Mouse (Mus musculus): Measurements from ENCODE around the gene Adgrl2. TPM values are rescaled to one million over a fixed set of nuclear protein-coding genes. Genes with fewer than 3 reads are reported as not detected.

Gene Adgrl2
- total and polyA plus RNA-seq, 3 experiments, result 29.5 to 55.2 (median 52.3) TPM

- Histone ChIP-seq H3K27me3 (ENCODE audit: control insufficient read depth, insufficient read depth, low read length) (no peaks in the 10 kb centered on the region), H3K79me2 (replicated peaks; ENCODE audit: control insufficient read depth, insufficient read depth, low read length) (no peaks in the 10 kb centered on the region; the same call in 1 of the 2 replicates), H3K36me3 (ENCODE audit: control insufficient read depth, insufficient read depth, low read length) (peaks cover 16% of the 10 kb centered on the region), H3K27ac (peak overlapping the region; percentile 58), H3K4me1 (ENCODE audit: control insufficient read depth, insufficient read depth, low read length) (peaks cover 9% of the 10 kb centered on the region), H3K4me3 (peak overlapping the region; percentile 96), H3K9ac (ENCODE audit: low read depth, low read length) (peak overlapping the region; percentile 84)
- 41% methylated on average over 17 of the region's 17 CpGs for WGBS
- no peak for DNase-seq
- TF ChIP-seq POLR2A (IDR thresholded peaks at IDR 0.05; ENCODE audit: insufficient read depth, low read depth, low read length), result no peak
- TF ChIP-seq CTCF (IDR thresholded peaks at IDR 0.05), result no peak
- no peak for TF ChIP-seq EP300 (IDR thresholded peaks at IDR 0.05; ENCODE audit: insufficient read depth, low read depth, low read length)
- intact Hi-C loops (cut with DNase I), result loop anchor here (2.0 to 5.0 kb wide), 4 partner anchors 80 to 309 kb away; no protein-coding TSS in a partner anchor
These were observed 4.0 kb downstream of the Adgrl2 start for GRCm38 (mm10) chr3:148986296-148986893.

- Histone ChIP-seq H3K9ac (ENCODE audit: low read depth, low read length) (0 out of 2 replicates have a peak overlapping the region, but pooled peaks have one; percentile 2), H3K4me1 (ENCODE audit: control insufficient read depth, insufficient read depth, low read length) (peaks cover 10% of the 10 kb centered on the region), H3K79me2 (replicated peaks; ENCODE audit: control insufficient read depth, insufficient read depth, low read length) (no peaks in the 10 kb centered on the region; the same call in 1 of the 2 replicates), H3K36me3 (ENCODE audit: control insufficient read depth, insufficient read depth, low read length) (peaks cover 21% of the 10 kb centered on the region), H3K27me3 (ENCODE audit: control insufficient read depth, insufficient read depth, low read length) (no peaks in the 10 kb centered on the region), H3K27ac (peak overlapping the region; percentile 38), H3K4me3 (no peak overlapping the region)
- no peak for DNase-seq
- intact Hi-C loops (cut with DNase I), result no loop called here
- 41% methylated on average over 6 of the region's 6 CpGs for WGBS
- TF ChIP-seq EP300 (IDR thresholded peaks at IDR 0.05; ENCODE audit: insufficient read depth, low read depth, low read length) (no peak), POLR2A (IDR thresholded peaks at IDR 0.05; ENCODE audit: insufficient read depth, low read depth, low read length) (no peak), CTCF (IDR thresholded peaks at IDR 0.05) (no peak)
These were observed 6.0 kb downstream of the Adgrl2 start for GRCm38 (mm10) chr3:148984326-148984725.

- intact Hi-C loops (cut with DNase I), result no loop called here
- no peak for TF ChIP-seq POLR2A (IDR thresholded peaks at IDR 0.05; ENCODE audit: insufficient read depth, low read depth, low read length)
- no peak for TF ChIP-seq EP300 (IDR thresholded peaks at IDR 0.05; ENCODE audit: insufficient read depth, low read depth, low read length)
- TF ChIP-seq CTCF (IDR thresholded peaks at IDR 0.05), result no peak
These were observed 8.0 kb downstream of the Adgrl2 start for GRCm38 (mm10) chr3:148982370-148982769.

GRCm38 (mm10) chr3:148981776-148982175 lies 8.6 kb downstream of the Adgrl2 start:
- intact Hi-C loops (cut with DNase I), result loop anchor here (2.0 kb wide), 1 partner anchor 639 kb away; no protein-coding TSS in a partner anchor
- Histone ChIP-seq H3K27ac (peak overlapping the region; percentile 56), H3K4me3 (peak overlapping the region; percentile 9; the same call in 1 of the 2 replicates), H3K36me3 (ENCODE audit: control insufficient read depth, insufficient read depth, low read length) (peaks cover 22% of the 10 kb centered on the region), H3K4me1 (ENCODE audit: control insufficient read depth, insufficient read depth, low read length) (peaks cover 20% of the 10 kb centered on the region), H3K27me3 (ENCODE audit: control insufficient read depth, insufficient read depth, low read length) (no peaks in the 10 kb centered on the region), H3K9ac (ENCODE audit: low read depth, low read length) (peak overlapping the region; percentile 34), H3K79me2 (replicated peaks; ENCODE audit: control insufficient read depth, insufficient read depth, low read length) (peaks cover 2% of the 10 kb centered on the region; the same call in 1 of the 2 replicates)
- peak in 1 of 2 experiments; percentile 43 for DNase-seq
- TF ChIP-seq POLR2A (IDR thresholded peaks at IDR 0.05; ENCODE audit: insufficient read depth, low read depth, low read length), result no peak
- 27% methylated on average over 8 of the region's 8 CpGs for WGBS

More at GRCm38 (mm10) chr3:148982370-148982769, 8.0 kb downstream of the Adgrl2 start:
- Histone ChIP-seq H3K79me2 (replicated peaks; ENCODE audit: control insufficient read depth, insufficient read depth, low read length) (peaks cover 2% of the 10 kb centered on the region; the same call in 1 of the 2 replicates), H3K27me3 (ENCODE audit: control insufficient read depth, insufficient read depth, low read length) (no peaks in the 10 kb centered on the region), H3K4me3 (0 out of 2 replicates have a peak overlapping the region, but pooled peaks have one; percentile 23), H3K36me3 (ENCODE audit: control insufficient read depth, insufficient read depth, low read length) (peaks cover 22% of the 10 kb centered on the region), H3K27ac (peak overlapping the region; percentile 56), H3K4me1 (ENCODE audit: control insufficient read depth, insufficient read depth, low read length) (peaks cover 16% of the 10 kb centered on the region), H3K9ac (ENCODE audit: low read depth, low read length) (no peak overlapping the region)
- no peak for DNase-seq
- 40% methylated on average over 4 of the region's 4 CpGs for WGBS

GRCm38 (mm10) chr3:148978541-148978940 lies 11.8 kb downstream of the Adgrl2 start:
- Histone ChIP-seq H3K4me3 (no peak overlapping the region; the same call in 1 of the 2 replicates), H3K36me3 (ENCODE audit: control insufficient read depth, insufficient read depth, low read length) (peaks cover 19% of the 10 kb centered on the region), H3K9ac (ENCODE audit: low read depth, low read length) (no peak overlapping the region), H3K27ac (peak overlapping the region; percentile 67), H3K27me3 (ENCODE audit: control insufficient read depth, insufficient read depth, low read length) (no peaks in the 10 kb centered on the region), H3K4me1 (ENCODE audit: control insufficient read depth, insufficient read depth, low read length) (peaks cover 13% of the 10 kb centered on the region), H3K79me2 (replicated peaks; ENCODE audit: control insufficient read depth, insufficient read depth, low read length) (peaks cover 2% of the 10 kb centered on the region; the same call in 1 of the 2 replicates)
- WGBS, result 35% methylated on average over 8 of the region's 8 CpGs
- TF ChIP-seq POLR2A (IDR thresholded peaks at IDR 0.05; ENCODE audit: insufficient read depth, low read depth, low read length), result no peak
- TF ChIP-seq CTCF (IDR thresholded peaks at IDR 0.05), result peak; percentile 65
- intact Hi-C loops (cut with DNase I), result no loop called here
- DNase-seq, result no peak

- intact Hi-C loops (cut with DNase I), result no loop called here
- Histone ChIP-seq H3K79me2 (replicated peaks; ENCODE audit: control insufficient read depth, insufficient read depth, low read length) (peaks cover 2% of the 10 kb centered on the region; the same call in 1 of the 2 replicates), H3K27me3 (ENCODE audit: control insufficient read depth, insufficient read depth, low read length) (no peaks in the 10 kb centered on the region), H3K36me3 (ENCODE audit: control insufficient read depth, insufficient read depth, low read length) (peaks cover 17% of the 10 kb centered on the region), H3K27ac (peak overlapping the region; percentile 67), H3K4me3 (peak overlapping the region; percentile 25), H3K9ac (ENCODE audit: low read depth, low read length) (peak overlapping the region; percentile 5; the same call in 1 of the 2 replicates), H3K4me1 (ENCODE audit: control insufficient read depth, insufficient read depth, low read length) (peaks cover 13% of the 10 kb centered on the region)
- TF ChIP-seq EP300 (IDR thresholded peaks at IDR 0.05; ENCODE audit: insufficient read depth, low read depth, low read length) (no peak), POLR2A (IDR thresholded peaks at IDR 0.05; ENCODE audit: insufficient read depth, low read depth, low read length) (no peak), CTCF (IDR thresholded peaks at IDR 0.05) (no peak)
- no peak for DNase-seq
- WGBS, result 54% methylated on average over 6 of the region's 6 CpGs
These were observed 12.5 kb downstream of the Adgrl2 start for GRCm38 (mm10) chr3:148977838-148978237.
